Mouse (Mus musculus): Measurements from ENCODE around the gene Apoc1.

- TF ChIP-seq POLR2A (IDR thresholded peaks at IDR 0.05; ENCODE audit: control insufficient read depth, low read depth, low read length) (no peak), CTCF (IDR thresholded peaks at IDR 0.05; ENCODE audit: control insufficient read depth, insufficient read depth, insufficient replicate concordance, low read depth, low read length) (no peak)
Measured at GRCm38 (mm10) chr7:19691434-19691833, 1.0 kb downstream of the Apoc1 start.

All from testis, adult 2 months (tissue).